Mouse (Mus musculus) liver, postnatal 0 days (tissue): Measurements from ENCODE around the gene Anapc7.

ENCODE experiments used
- CTCF ChIP-seq: sonication (generic); IDR thresholded peaks from 2 replicates; pipeline ENCODE4 v1.5.1; 2016; ENCODE audit warnings: antibody characterized with exemption, low read depth
- EP300 ChIP-seq: IDR thresholded peaks from 2 replicates; pipeline ENCODE4 v1.6.1; 2016; ENCODE audit warnings: antibody characterized with exemption, low read depth, mild to moderate bottlenecking

DNA sequence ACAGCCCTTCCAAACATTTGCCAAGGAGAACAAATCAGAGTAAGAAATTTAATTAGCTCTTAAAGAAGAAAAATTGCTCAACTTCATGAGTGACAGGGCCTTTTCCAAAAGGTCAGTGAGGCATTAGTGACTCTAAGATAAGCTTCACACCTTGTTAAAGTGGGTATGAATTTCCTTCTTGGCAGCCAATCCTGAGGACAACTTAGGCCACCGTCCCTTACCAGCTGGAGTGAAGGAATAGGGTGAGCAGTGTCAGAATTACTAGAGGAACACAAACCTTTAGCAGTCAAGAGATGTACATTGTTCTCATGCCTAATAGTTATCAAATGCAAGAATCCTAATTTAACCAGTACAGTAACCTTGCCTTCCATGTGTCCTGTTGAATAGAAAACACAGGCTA is 73.0 kb downstream of the Anapc7 start:
- TF ChIP-seq CTCF = no peak
- TF ChIP-seq EP300 = no peak
